Mouse (Mus musculus) midbrain, embryonic 13.5 days (tissue): Measurements from ENCODE around the gene Ppil1. TPM values are rescaled to one million over a fixed set of nuclear protein-coding genes. Genes with fewer than 3 reads are reported as not detected.
A peak's percentile ranks its signal among the peaks of the same experiment; 100 is the strongest.
"Not testable (repeated sequence)": the region's sequence is repeated elsewhere in the genome, so short reads cannot be mapped to it uniquely, and the experiment has no call there.

Experiments
- ATAC-seq: fragments of 200-750 bp; cut with Nextera tagmentation; 2 replicates; pipeline ENCODE4 v1.8.0; 2017; ENCODE audit warnings: mild to moderate bottlenecking, moderate TSS enrichment, moderate library complexity
- H3K27ac ChIP-seq: fragments of 300-500 bp; sonication (generic); 2 replicates; pipeline ENCODE4 v1.5.1; 2015; ENCODE audit warnings: inconsistent platforms, mild to moderate bottlenecking, moderate library complexity
- H3K27me3 ChIP-seq: fragments of 300-500 bp; sonication (generic); 2 replicates; pipeline ENCODE4 v1.6.1; 2015; ENCODE audit warnings: mild to moderate bottlenecking, inconsistent platforms
- H3K36me3 ChIP-seq: fragments of 300-500 bp; sonication (generic); 2 replicates; pipeline ENCODE4 v1.6.1; 2015; ENCODE audit warnings: mild to moderate bottlenecking, inconsistent platforms
- H3K4me1 ChIP-seq: fragments of 300-500 bp; sonication (generic); replicated peaks from 2 replicates; pipeline ENCODE4 v1.6.1; 2015; ENCODE audit warnings: inconsistent platforms
- H3K4me2 ChIP-seq: fragments of 300-500 bp; sonication (generic); replicated peaks from 2 replicates; pipeline ENCODE4 v1.6.1; 2015; ENCODE audit warnings: moderate library complexity, mild to moderate bottlenecking, inconsistent platforms
- H3K4me3 ChIP-seq: fragments of 300-500 bp; sonication (generic); replicated peaks from 2 replicates; pipeline ENCODE4 v1.5.1; 2015; ENCODE audit warnings: mild to moderate bottlenecking, inconsistent platforms
- H3K9ac ChIP-seq: fragments of 300-500 bp; sonication (generic); replicated peaks from 2 replicates; pipeline ENCODE4 v1.6.1; 2015; ENCODE audit warnings: mild to moderate bottlenecking, inconsistent platforms
- H3K9me3 ChIP-seq: fragments of 300-500 bp; sonication (generic); 2 replicates; pipeline ENCODE4 v1.6.1; 2016; ENCODE audit warnings: mild to moderate bottlenecking, inconsistent platforms
- WGBS: fragments of 180-500 bp; shearing (Covaris S2); methylation state at CpG from one replicate; pipeline ENCODE4 v1.1.7; 2015; 5-methylcytosine and 5-hydroxymethylcytosine counted together
- polyA plus RNA-seq: library from polyadenylated mRNA; unstranded; fragments of >200 nt; fragmentation: Nextera tagmentation; extraction: Ambion mirVana; gene quantifications from 2 replicates; pipeline ENCODE4 v1.2.1, GENCODE M21; 2015

Gene Ppil1
- polyA plus RNA-seq, 1 experiment from 2014 or later = 128 TPM

DNA sequence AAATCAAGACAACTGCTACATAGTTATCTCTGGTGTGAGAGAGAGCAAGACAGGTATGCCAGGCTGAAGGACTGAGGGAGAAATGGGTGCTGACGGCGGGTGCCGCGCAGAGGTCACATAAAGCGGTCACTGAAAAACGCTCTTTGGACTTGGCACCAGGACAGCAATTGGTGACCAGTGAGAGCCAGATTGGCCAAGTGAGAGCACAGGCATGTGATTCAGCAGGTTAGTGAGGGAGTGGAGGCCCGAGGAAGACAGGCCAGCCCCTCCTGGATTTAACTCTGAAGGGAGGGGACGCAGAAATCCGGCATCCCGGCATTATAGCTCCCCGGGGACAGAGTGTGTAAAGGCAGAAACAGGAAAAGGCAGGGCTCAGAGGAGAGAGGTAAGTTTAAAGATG is 9.9 kb upstream of the Ppil1 start:
- Histone ChIP-seq H3K27ac (no peak overlapping the region), H3K9me3 (no peaks in the 10 kb centered on the region), H3K27me3 (no peaks in the 10 kb centered on the region), H3K4me3 (no peak overlapping the region), H3K9ac (0 out of 2 replicates have a peak overlapping the region, but pooled peaks have one; percentile 10), H3K36me3 (peaks cover 10% of the 10 kb centered on the region), H3K4me2 (no peak overlapping the region), H3K4me1 (peaks cover 13% of the 10 kb centered on the region)
- 87% methylated on average over 11 of the region's 11 CpGs for WGBS
- no peak for ATAC-seq

DNA sequence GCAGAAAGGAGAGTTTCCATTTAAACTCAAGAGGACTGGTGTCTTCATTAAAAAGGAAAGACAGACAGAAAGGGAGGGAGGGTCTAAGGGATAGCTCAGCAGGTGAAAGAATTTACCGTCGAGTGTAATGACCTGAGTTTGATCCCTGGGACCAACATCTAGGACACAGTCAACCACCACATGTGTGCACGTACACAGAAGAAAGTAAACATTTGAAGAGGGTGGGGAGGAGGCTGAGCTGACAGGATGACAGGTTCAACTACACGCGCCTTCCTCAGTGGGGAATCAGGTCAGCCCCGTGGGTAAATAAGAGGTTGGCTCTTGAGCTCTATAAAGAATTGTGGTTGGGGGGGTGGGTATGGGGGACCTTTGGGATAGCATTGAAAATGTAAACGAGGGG is 9.2 kb upstream of the Ppil1 start:
- no peak for ATAC-seq
- no peak overlapping the region for H3K27ac ChIP-seq
- H3K4me3 ChIP-seq = no peak overlapping the region
- WGBS = 88% methylated on average over 7 of the region's 7 CpGs
- peaks cover 6% of the 10 kb centered on the region for H3K36me3 ChIP-seq
- no peak overlapping the region for H3K4me2 ChIP-seq
- no peaks in the 10 kb centered on the region for H3K9me3 ChIP-seq
- H3K9ac ChIP-seq = no peak overlapping the region
- H3K27me3 ChIP-seq = no peaks in the 10 kb centered on the region
- peaks cover 16% of the 10 kb centered on the region for H3K4me1 ChIP-seq

DNA sequence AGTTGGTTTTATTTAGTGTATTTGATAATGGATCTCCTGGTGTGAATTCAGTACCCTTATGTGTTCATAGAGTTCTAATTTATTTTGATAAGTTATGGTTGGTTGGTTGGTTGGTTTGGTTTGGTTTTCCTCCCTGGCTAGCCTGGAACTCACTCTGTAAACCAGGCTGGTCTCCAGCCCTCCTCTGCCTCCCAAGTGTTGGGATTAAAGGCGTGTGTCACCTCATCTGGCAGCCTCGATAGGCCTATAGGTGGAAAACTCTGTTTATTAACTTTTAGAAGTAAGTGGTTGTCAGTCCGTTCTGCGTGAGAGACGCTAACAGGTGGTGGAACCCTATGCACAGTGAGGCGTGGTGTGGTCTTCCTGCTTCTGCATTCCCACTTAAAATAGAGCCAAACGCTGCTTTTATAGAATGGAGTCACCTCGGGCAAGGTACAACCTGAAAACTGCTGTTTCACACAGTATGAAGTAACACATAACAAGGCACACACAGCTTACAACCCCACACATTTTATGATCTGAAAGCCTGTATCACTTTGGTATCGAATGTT is 6.2 kb upstream of the Ppil1 start:
- no peak overlapping the region for H3K4me3 ChIP-seq
- no peak overlapping the region; the same call in 1 of the 2 replicates for H3K9ac ChIP-seq
- WGBS = 94% methylated on average over 9 of the region's 9 CpGs
- no peaks in the 10 kb centered on the region for H3K9me3 ChIP-seq
- ATAC-seq = no peak
- no peak overlapping the region for H3K27ac ChIP-seq
- peak overlapping the region; percentile 66 for H3K4me2 ChIP-seq
- no peaks in the 10 kb centered on the region for H3K27me3 ChIP-seq
- H3K36me3 ChIP-seq = no peaks in the 10 kb centered on the region
- peaks cover 19% of the 10 kb centered on the region for H3K4me1 ChIP-seq

DNA sequence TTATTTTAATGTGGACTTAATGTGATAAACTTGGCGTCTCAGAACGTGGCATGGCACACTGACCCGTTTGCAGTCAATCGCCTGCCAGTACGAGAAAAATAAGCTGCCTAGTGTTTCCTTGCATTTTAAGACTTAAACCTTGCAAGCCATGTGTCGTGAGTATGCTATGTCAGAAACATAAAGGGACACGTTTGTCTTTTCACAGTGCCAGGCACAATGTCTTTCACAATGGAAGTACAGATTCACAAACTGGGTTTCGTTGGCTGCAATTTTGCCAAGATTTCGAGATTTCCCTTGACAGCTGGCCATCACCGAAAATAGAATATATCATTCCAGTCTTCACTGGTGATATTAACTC is 5.3 kb upstream of the Ppil1 start:
- WGBS = 24% methylated on average over 10 of the region's 10 CpGs
- Histone ChIP-seq H3K4me3 (peak overlapping the region; percentile 75), H3K4me2 (peak overlapping the region; percentile 66), H3K27me3 (no peaks in the 10 kb centered on the region), H3K9ac (peak overlapping the region; percentile 86), H3K36me3 (no peaks in the 10 kb centered on the region), H3K9me3 (no peaks in the 10 kb centered on the region), H3K27ac (peak overlapping the region; percentile 85), H3K4me1 (peaks cover 23% of the 10 kb centered on the region)
- ATAC-seq = no peak

DNA sequence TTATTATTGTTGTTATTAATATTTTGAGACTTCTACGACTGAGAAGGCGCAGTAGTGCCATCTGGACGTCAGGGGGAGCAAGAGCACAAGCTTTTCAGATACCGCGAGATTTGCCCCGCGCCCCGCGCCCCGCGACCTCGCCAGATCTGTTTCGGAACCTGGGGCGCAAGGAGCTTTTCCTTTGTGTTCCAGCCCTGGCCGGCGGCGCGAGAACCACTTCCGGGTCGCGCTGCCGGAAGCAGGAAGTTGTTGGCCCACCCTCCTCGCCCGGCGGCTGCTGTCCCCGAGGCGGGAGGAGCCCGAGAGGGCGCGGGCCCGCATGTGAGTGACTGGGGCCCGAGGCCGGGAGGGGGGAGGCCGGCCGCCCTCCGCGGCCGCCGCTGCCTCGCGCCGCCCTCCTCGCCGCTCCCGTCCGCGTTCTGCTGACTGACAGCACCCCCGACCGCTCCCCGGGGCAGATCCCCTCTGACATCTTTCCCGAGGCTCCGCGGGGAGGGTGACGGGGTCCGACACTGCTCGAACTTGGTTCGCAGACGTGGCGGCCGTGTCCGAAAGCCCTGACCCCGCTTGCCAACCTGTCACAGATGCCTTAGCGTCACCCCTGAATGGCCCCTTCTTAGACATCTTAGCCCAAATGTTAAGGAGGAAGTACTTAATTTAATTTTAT is 4.8 kb upstream of the Ppil1 start, which contains the start of gene BC004004:
TSS of gene BC004004 (plus strand) at position 107 of the 667 bp plus-strand sequence.
- ATAC-seq = peak; percentile 94
- Histone ChIP-seq H3K4me3 (peak within 1 kb of the TSS; percentile 75), H3K27me3 (no peaks in the 10 kb centered on the region), H3K27ac (peak within 1 kb of the TSS; percentile 85), H3K4me2 (peak within 1 kb of the TSS; percentile 66), H3K4me1 (peaks cover 25% of the 10 kb centered on the region), H3K9ac (peak within 1 kb of the TSS; percentile 86), H3K9me3 (no peaks in the 10 kb centered on the region), H3K36me3 (no peaks in the 10 kb centered on the region)
- under 1% methylated on average over 52 of the region's 63 CpGs for WGBS

DNA sequence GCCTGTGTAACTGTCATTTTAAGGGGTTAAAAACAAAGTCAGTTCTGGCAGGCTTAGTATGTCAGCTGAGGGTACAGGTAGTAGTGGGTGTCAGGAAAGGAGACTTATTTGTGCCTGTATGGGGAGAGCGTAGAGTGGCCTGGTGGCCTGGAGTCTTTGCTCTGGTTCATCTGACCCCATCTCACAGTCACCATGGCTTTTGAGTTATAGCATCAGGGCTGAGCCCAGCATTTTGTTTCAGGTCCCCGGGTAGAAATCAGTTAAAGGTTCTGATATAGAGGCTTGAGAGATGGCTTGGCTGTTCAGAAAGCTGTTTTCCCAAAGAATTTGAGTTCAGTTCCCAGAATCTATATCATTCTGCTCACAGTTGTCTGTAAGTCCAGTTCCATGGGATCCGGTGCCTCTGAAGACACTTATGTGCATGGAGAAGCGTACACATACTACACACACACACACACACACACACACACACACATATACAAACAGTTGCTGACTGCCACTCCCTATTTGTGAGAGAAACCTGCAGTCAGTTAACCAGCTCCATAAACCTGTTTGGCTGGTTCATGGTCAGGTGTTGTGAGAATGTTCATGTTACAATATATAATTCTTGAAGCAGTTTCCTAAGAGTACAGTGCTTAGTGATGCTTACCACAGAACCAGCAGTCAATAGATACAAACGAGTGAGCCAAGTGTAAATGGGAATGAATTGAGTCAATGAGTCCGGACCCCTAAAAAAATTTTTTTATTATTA is 4.1 kb upstream of the Ppil1 start:
- Histone ChIP-seq H3K27me3 (no peaks in the 10 kb centered on the region), H3K9me3 (no peaks in the 10 kb centered on the region), H3K4me1 (peaks cover 28% of the 10 kb centered on the region), H3K4me2 (peak overlapping the region; percentile 66), H3K4me3 (peak overlapping the region; percentile 75), H3K36me3 (no peaks in the 10 kb centered on the region), H3K9ac (peak overlapping the region; percentile 86), H3K27ac (peak overlapping the region; percentile 85)
- ATAC-seq = peak; percentile 49
- WGBS = 61% methylated on average over 6 of the region's 6 CpGs

DNA sequence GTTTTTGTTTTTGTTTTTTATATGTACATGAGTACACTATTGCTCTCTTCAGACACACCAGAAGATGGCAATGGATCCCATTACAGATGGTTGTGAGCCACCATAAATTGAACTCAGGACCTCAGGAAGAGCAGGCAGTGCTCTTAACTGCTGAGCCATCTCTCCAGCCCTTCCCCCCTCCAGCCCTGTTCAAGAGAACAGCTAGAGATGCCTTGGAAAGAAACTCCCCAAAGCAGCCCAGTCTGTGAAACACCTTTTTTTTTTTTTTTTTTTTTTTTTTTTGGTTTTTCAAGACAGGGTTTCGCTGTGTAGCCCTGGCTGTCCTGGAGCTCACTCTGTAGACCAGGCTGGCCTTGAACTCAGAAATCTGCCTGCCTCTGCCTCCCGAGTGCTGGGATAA is 3.1 kb upstream of the Ppil1 start:
- not testable (repeated sequence) for H3K36me3 ChIP-seq, H3K27ac ChIP-seq, H3K9ac ChIP-seq, H3K27me3 ChIP-seq, H3K4me2 ChIP-seq, ATAC-seq, H3K9me3 ChIP-seq, H3K4me3 ChIP-seq
- 83% methylated on average over 2 of the region's 2 CpGs for WGBS
- H3K4me1 ChIP-seq = peaks cover 38% of the 10 kb centered on the region

DNA sequence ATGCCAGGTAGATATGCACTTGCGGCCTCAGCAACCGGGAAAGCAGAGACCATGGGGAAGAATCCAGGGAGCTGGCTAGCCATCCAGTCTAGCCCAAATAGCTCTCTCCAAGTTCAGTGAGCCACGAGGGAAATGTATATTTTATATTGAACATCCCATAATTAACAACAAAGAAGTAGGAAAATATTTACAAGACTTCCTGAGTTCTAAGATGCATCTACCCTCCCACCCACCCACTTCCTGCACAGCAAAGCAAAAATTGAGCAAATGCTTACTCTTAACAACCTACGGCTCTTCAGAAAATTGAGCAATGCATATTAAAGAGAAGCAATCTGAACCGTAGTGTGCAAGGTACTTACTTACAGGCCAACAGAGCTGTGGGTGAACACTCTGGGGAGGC is 774 bp upstream of the Ppil1 start:
- H3K27ac ChIP-seq = peak overlapping the region; percentile 93; the same call in 1 of the 2 replicates
- peaks cover 40% of the 10 kb centered on the region for H3K4me1 ChIP-seq
- peaks cover 15% of the 10 kb centered on the region for H3K36me3 ChIP-seq
- H3K27me3 ChIP-seq = no peaks in the 10 kb centered on the region
- ATAC-seq = no peak
- H3K4me3 ChIP-seq = peak overlapping the region; percentile 81
- H3K9ac ChIP-seq = peak overlapping the region; percentile 79; the same call in 1 of the 2 replicates
- WGBS = 91% methylated on average over 5 of the region's 5 CpGs
- peak overlapping the region; percentile 68 for H3K4me2 ChIP-seq
- no peaks in the 10 kb centered on the region for H3K9me3 ChIP-seq

DNA sequence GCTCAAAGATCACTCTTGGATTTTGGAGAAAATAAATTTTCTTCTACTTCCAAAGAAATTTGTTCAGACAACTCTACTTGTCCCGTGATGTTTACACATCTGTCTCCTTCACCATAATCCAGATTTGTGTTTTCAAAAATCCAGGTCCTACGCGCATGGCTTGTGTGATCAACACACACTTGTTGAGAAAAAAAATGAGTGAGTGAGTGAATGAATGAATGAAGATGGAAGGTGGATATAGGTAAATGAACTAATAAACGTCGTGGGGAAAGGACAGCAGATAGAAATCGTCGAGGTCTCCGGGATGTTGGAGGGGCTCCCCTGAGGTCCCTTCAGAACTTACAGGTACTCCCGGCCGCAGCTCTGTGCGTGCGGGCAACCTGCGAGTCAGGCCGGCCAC is 569 bp downstream of the Ppil1 start:
- H3K9ac ChIP-seq = peak overlapping the region; percentile 79
- H3K9me3 ChIP-seq = no peaks in the 10 kb centered on the region
- WGBS = 2% methylated on average over 14 of the region's 14 CpGs
- peaks cover 43% of the 10 kb centered on the region for H3K4me1 ChIP-seq
- H3K27me3 ChIP-seq = no peaks in the 10 kb centered on the region
- peak overlapping the region; percentile 93 for H3K27ac ChIP-seq
- peaks cover 19% of the 10 kb centered on the region for H3K36me3 ChIP-seq
- H3K4me3 ChIP-seq = peak overlapping the region; percentile 81
- no peak for ATAC-seq
- peak overlapping the region; percentile 68 for H3K4me2 ChIP-seq

DNA sequence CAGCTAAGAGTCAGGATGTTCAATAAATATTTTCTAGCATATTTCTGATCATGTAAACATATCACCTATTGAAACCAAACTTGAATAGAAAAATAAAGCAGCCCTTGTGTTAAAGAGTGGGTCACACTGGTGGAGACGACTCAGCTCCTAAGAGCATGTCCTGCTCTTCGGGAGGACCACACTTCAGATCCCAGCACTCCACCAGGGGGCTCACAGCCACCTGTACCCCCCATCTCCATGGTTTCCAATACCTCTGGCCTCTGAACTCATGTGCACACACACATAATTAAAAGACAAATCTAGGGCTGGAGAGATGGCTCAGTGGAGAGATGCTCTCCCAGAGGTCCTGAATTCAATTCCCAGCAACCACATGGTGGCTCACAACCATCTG is 1.7 kb downstream of the Ppil1 start:
- Histone ChIP-seq H3K27ac (no peak overlapping the region), H3K36me3 (peaks cover 30% of the 10 kb centered on the region), H3K9ac (peak overlapping the region; percentile 48), H3K4me1 (peaks cover 37% of the 10 kb centered on the region), H3K4me3 (no peak overlapping the region), H3K27me3 (no peaks in the 10 kb centered on the region), H3K9me3 (no peaks in the 10 kb centered on the region), H3K4me2 (peak overlapping the region; percentile 68)
- no peak for ATAC-seq
- 51% methylated on average over 2 of the region's 2 CpGs for WGBS

DNA sequence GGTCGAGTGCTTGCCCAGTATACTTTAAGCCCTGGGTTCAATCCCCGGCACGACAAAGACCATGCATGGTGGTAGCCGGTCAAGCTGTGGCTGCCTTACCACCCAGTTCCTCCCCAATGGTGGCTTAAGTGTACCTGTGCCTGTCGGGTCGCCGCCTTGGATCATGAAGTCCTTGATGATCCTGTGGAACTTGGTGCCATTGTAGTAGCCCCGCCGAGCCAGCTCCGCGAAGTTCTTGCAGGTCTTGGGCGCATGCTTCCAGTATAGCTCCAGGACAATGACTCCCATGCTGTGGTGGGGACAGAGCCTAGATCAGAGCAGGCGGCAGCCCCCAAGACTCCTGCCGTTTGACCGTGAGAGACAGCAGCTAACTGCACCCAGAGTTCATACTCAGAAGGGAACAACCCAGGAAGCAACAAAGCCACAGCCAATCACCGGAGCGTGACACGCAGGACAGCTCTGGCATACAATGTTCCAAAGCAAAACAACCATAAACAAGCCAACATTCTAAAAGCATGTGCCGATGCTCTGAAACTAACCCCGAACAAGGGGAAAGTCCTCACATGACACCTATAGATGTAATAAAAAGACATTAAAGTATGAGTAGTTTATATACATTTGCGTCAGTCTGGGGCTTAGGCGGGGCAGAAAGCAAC is 2.3 kb downstream of the Ppil1 start:
- 0 out of 2 replicates have a peak overlapping the region, but pooled peaks have one; percentile 11 for H3K4me2 ChIP-seq
- peak overlapping the region; percentile 48 for H3K9ac ChIP-seq
- H3K4me3 ChIP-seq = no peak overlapping the region
- peaks cover 37% of the 10 kb centered on the region for H3K4me1 ChIP-seq
- no peaks in the 10 kb centered on the region for H3K27me3 ChIP-seq
- 0 out of 2 replicates have a peak overlapping the region, but pooled peaks have one; percentile 19 for H3K27ac ChIP-seq
- peaks cover 36% of the 10 kb centered on the region for H3K36me3 ChIP-seq
- WGBS = 93% methylated on average over 22 of the region's 22 CpGs
- ATAC-seq = no peak
- no peaks in the 10 kb centered on the region for H3K9me3 ChIP-seq

DNA sequence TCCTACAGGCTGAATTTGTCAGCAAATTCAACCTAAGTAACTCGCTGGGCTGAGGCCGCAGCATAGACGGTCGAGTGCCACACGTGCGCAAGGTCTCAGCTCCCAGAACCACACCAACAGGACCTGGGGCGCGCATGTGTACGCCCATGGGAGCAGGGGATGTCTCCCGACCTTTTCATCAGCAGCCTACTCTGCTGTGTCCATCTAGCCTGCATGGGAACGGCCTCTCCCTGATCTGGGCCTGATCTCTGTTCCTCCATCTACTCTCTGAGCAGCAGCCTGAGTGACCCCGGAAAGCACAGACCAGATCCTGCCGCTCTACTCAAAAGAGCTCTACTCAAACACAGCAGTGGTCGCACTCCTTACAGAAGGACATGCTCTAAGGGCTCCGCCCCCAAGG is 3.5 kb downstream of the Ppil1 start:
- ATAC-seq = no peak
- no peaks in the 10 kb centered on the region for H3K9me3 ChIP-seq
- peaks cover 46% of the 10 kb centered on the region for H3K36me3 ChIP-seq
- no peaks in the 10 kb centered on the region for H3K27me3 ChIP-seq
- H3K4me3 ChIP-seq = no peak overlapping the region
- 87% methylated on average over 15 of the region's 15 CpGs for WGBS
- no peak overlapping the region for H3K4me2 ChIP-seq
- H3K9ac ChIP-seq = no peak overlapping the region
- no peak overlapping the region for H3K27ac ChIP-seq
- H3K4me1 ChIP-seq = peaks cover 37% of the 10 kb centered on the region
